Mouse (Mus musculus) CH12.LX (cell line): ENCODE measurements around the gene Tdrd9. TPM values are rescaled to one million over a fixed set of nuclear protein-coding genes. Genes with fewer than 3 reads are reported as not detected.

Experiments used
- DNase-seq: peaks from one replicate; pipeline ENCODE4 v3.0.0-alpha.2; 2013; ENCODE audit errors: extremely low read depth
- H3K27ac ChIP-seq: 2 replicates; pipeline ENCODE4 v1.5.1; 2012; ENCODE audit warnings: low read depth, mild to moderate bottlenecking, control low read depth, moderate library complexity; ENCODE audit not compliant: insufficient read depth
- H3K27me3 ChIP-seq: replicated peaks from 2 replicates; pipeline ENCODE3; 2012; ENCODE audit warnings: inconsistent platforms
- H3K36me3 ChIP-seq, 2 experiments: replicated peaks in 1 of 2; 2 replicates each; pipeline versions ENCODE3 to v1.6.1; 2012; ENCODE audit warnings: inconsistent platforms in 1 of 2, low read length in 1 of 2, mild to moderate bottlenecking in 1 of 2, mixed read lengths in 1 of 2, moderate library complexity in 1 of 2; ENCODE audit not compliant: control insufficient read depth in 1 of 2, insufficient read depth in 1 of 2
- H3K4me1 ChIP-seq, 2 experiments: 2 replicates each; pipeline ENCODE4 v1.6.1; 2012; ENCODE audit warnings: inconsistent platforms in 1 of 2, moderate library complexity in 1 of 2; ENCODE audit not compliant: insufficient read depth in 2 of 2, control insufficient read depth in 1 of 2
- H3K4me2 ChIP-seq: 2 replicates; pipeline ENCODE4 v1.6.1; 2012; ENCODE audit warnings: low read depth, mild to moderate bottlenecking, control low read depth; ENCODE audit not compliant: poor library complexity, insufficient read depth, severe bottlenecking
- H3K4me3 ChIP-seq, 3 experiments: fragments of 150-350 bp in 1 of 3; sonication (generic) in 1 of 3; replicated peaks in 1 of 3; 2 replicates each; pipeline versions ENCODE3 to v1.5.1; 2011 to 2012; ENCODE audit warnings: low read depth in 2 of 3, low read length in 2 of 3, mild to moderate bottlenecking in 2 of 3, moderate library complexity in 2 of 3, control low read depth in 1 of 3, improper control_type of control experiment in 1 of 3, inconsistent platforms in 1 of 3, mixed read lengths in 1 of 3; ENCODE audit not compliant: poor library complexity in 1 of 3
- H3K79me2 ChIP-seq: replicated peaks from 2 replicates; pipeline ENCODE4 v1.6.1; 2012; ENCODE audit warnings: mild to moderate bottlenecking, moderate library complexity; ENCODE audit not compliant: control insufficient read depth, poor library complexity, insufficient read depth, severe bottlenecking; ENCODE audit errors: extremely low read depth
- H3K9ac ChIP-seq: 2 replicates; pipeline ENCODE4 v1.6.1; 2012; ENCODE audit warnings: low read depth, mild to moderate bottlenecking, control low read depth, moderate library complexity; ENCODE audit not compliant: insufficient read depth
- H3K9me3 ChIP-seq: replicated peaks from 2 replicates; pipeline ENCODE3; 2012; ENCODE audit warnings: low read length, inconsistent platforms, mixed read lengths
- BHLHE40 ChIP-seq: IDR thresholded peaks from 2 replicates; pipeline ENCODE4 v1.6.1; 2011; ENCODE audit warnings: mild to moderate bottlenecking, low read depth, low read length, improper control_type of control experiment
- CHD1 ChIP-seq: IDR thresholded peaks from 2 replicates; pipeline ENCODE4 v1.6.1; 2012; ENCODE audit warnings: low read depth, low read length, improper control_type of control experiment, inconsistent platforms
- CHD2 ChIP-seq: IDR thresholded peaks from 2 replicates; pipeline ENCODE4 v1.6.1; 2011; ENCODE audit warnings: low read length, improper control_type of control experiment
- CTCF ChIP-seq, 2 experiments: IDR thresholded peaks in 1 of 2; conservative IDR thresholded peaks in 1 of 2; 2 replicates each; pipeline ENCODE4 v1.5.1; 2011 to 2012; ENCODE audit warnings: low read depth in 2 of 2, low read length in 2 of 2, improper control_type of control experiment in 1 of 2, inconsistent platforms in 1 of 2, mild to moderate bottlenecking in 1 of 2, moderate library complexity in 1 of 2
- E2F4 ChIP-seq: IDR thresholded peaks from 2 replicates; pipeline ENCODE4 v1.6.1; 2011; ENCODE audit warnings: low read depth, low read length, improper control_type of control experiment; ENCODE audit not compliant: insufficient replicate concordance
- ELF1 ChIP-seq: IDR thresholded peaks from 2 replicates; pipeline ENCODE4 v1.6.1; 2014; ENCODE audit warnings: low read depth, mild to moderate bottlenecking, inconsistent platforms, low read length, improper control_type of control experiment
- EP300 ChIP-seq: IDR thresholded peaks from 2 replicates; pipeline ENCODE4 v1.6.1; 2011; ENCODE audit warnings: low read length, improper control_type of control experiment
- ETS1 ChIP-seq: conservative IDR thresholded peaks from 2 replicates; pipeline ENCODE4 v1.6.1; 2012; ENCODE audit warnings: low read depth, mild to moderate bottlenecking, inconsistent platforms, low read length, improper control_type of control experiment, moderate library complexity
- GABPA ChIP-seq: IDR thresholded peaks from 2 replicates; pipeline ENCODE4 v1.6.1; 2012; ENCODE audit warnings: low read depth, low read length, improper control_type of control experiment, inconsistent platforms; ENCODE audit not compliant: insufficient replicate concordance
- HCFC1 ChIP-seq: IDR thresholded peaks from 2 replicates; pipeline ENCODE4 v1.6.1; 2012; ENCODE audit warnings: low read depth, mild to moderate bottlenecking, inconsistent platforms, low read length, improper control_type of control experiment
- IRF4 ChIP-seq: IDR thresholded peaks from 2 replicates; pipeline ENCODE4 v1.6.1; 2014; ENCODE audit warnings: low read depth, mild to moderate bottlenecking, inconsistent platforms, low read length, improper control_type of control experiment
- JUN ChIP-seq: IDR thresholded peaks from 2 replicates; pipeline ENCODE4 v1.6.1; 2011; ENCODE audit warnings: low read depth, mild to moderate bottlenecking, low read length, improper control_type of control experiment, moderate library complexity; ENCODE audit not compliant: insufficient read depth
- JUND ChIP-seq: conservative IDR thresholded peaks from 2 replicates; pipeline ENCODE4 v1.6.1; 2011; ENCODE audit warnings: low read depth, low read length, improper control_type of control experiment
- KAT2A ChIP-seq: IDR thresholded peaks from 2 replicates; pipeline ENCODE4 v1.6.1; 2012; ENCODE audit warnings: low read length, improper control_type of control experiment, inconsistent platforms; ENCODE audit not compliant: insufficient replicate concordance
- MAFK ChIP-seq: IDR thresholded peaks from 2 replicates; pipeline ENCODE4 v1.6.1; 2011; ENCODE audit warnings: low read length, improper control_type of control experiment; ENCODE audit not compliant: insufficient replicate concordance
- MAX ChIP-seq: IDR thresholded peaks from 2 replicates; pipeline ENCODE4 v1.6.1; 2011; ENCODE audit warnings: low read length, improper control_type of control experiment
- MAZ ChIP-seq: IDR thresholded peaks from 2 replicates; pipeline ENCODE4 v1.6.1; 2012; ENCODE audit warnings: low read depth, mild to moderate bottlenecking, inconsistent platforms, low read length, improper control_type of control experiment, moderate library complexity
- MEF2A ChIP-seq: IDR thresholded peaks from 2 replicates; pipeline ENCODE4 v1.6.1; 2014; ENCODE audit warnings: low read depth, mild to moderate bottlenecking, inconsistent platforms, low read length, improper control_type of control experiment, borderline replicate concordance
- MXI1 ChIP-seq: IDR thresholded peaks from 2 replicates; pipeline ENCODE4 v1.6.1; 2011; ENCODE audit warnings: mild to moderate bottlenecking, low read depth, low read length, improper control_type of control experiment
- MYC ChIP-seq: IDR thresholded peaks from 2 replicates; pipeline ENCODE4 v1.6.1; 2011; ENCODE audit warnings: low read depth, mild to moderate bottlenecking, improper control_type of control experiment, low read length
- NELFE ChIP-seq: IDR thresholded peaks from 2 replicates; pipeline ENCODE4 v1.6.1; 2011; ENCODE audit warnings: low read depth, low read length, improper control_type of control experiment
- NRF1 ChIP-seq: IDR thresholded peaks from 2 replicates; pipeline ENCODE4 v1.6.1; 2014; ENCODE audit warnings: low read depth, mild to moderate bottlenecking, inconsistent platforms, low read length, improper control_type of control experiment, moderate library complexity
- PAX5 ChIP-seq: IDR thresholded peaks from 2 replicates; pipeline ENCODE4 v1.6.1; 2012; ENCODE audit warnings: low read length, inconsistent platforms, mixed read lengths
- POLR2A ChIP-seq: IDR thresholded peaks from 2 replicates; pipeline ENCODE4 v1.6.1; 2011; ENCODE audit warnings: low read depth, mild to moderate bottlenecking, improper control_type of control experiment, low read length
- POLR2AphosphoS2 ChIP-seq: IDR thresholded peaks from 2 replicates; pipeline ENCODE4 v1.6.1; 2011; ENCODE audit warnings: low read depth, low read length, improper control_type of control experiment
- RAD21 ChIP-seq: IDR thresholded peaks from 2 replicates; pipeline ENCODE4 v1.6.1; 2011; ENCODE audit warnings: low read depth, mild to moderate bottlenecking, low read length, improper control_type of control experiment, moderate library complexity
- RCOR1 ChIP-seq: conservative IDR thresholded peaks from 2 replicates; pipeline ENCODE4 v1.6.1; 2012; ENCODE audit warnings: low read depth, mild to moderate bottlenecking, inconsistent platforms, low read length, improper control_type of control experiment
- SIN3A ChIP-seq: IDR thresholded peaks from 2 replicates; pipeline ENCODE4 v1.6.1; 2012; ENCODE audit warnings: low read length, improper control_type of control experiment, inconsistent platforms
- SMC3 ChIP-seq: IDR thresholded peaks from 2 replicates; pipeline ENCODE4 v1.6.1; 2011; ENCODE audit warnings: low read depth, low read length, improper control_type of control experiment
- TBP ChIP-seq: conservative IDR thresholded peaks from 2 replicates; pipeline ENCODE4 v1.6.1; 2011; ENCODE audit warnings: low read depth, low read length, improper control_type of control experiment
- TCF12 ChIP-seq: IDR thresholded peaks from 2 replicates; pipeline ENCODE4 v1.6.1; 2014; ENCODE audit warnings: low read depth, mild to moderate bottlenecking, inconsistent platforms, low read length, improper control_type of control experiment
- UBTF ChIP-seq: IDR thresholded peaks from 2 replicates; pipeline ENCODE4 v1.6.1; 2012; ENCODE audit warnings: low read depth, mild to moderate bottlenecking, inconsistent platforms, low read length, improper control_type of control experiment, moderate library complexity
- USF1 ChIP-seq: IDR thresholded peaks from 2 replicates; pipeline ENCODE4 v1.6.1; 2014; ENCODE audit warnings: low read depth, mild to moderate bottlenecking, inconsistent platforms, low read length, improper control_type of control experiment
- USF2 ChIP-seq: conservative IDR thresholded peaks from 2 replicates; pipeline ENCODE4 v1.6.1; 2011; ENCODE audit warnings: low read depth, low read length, improper control_type of control experiment
- ZC3H11A ChIP-seq: IDR thresholded peaks from 2 replicates; pipeline ENCODE4 v1.6.1; 2012; ENCODE audit warnings: low read depth, mild to moderate bottlenecking, inconsistent platforms, low read length, improper control_type of control experiment
- ZKSCAN1 ChIP-seq: IDR thresholded peaks from 2 replicates; pipeline ENCODE4 v1.6.1; 2012; ENCODE audit warnings: low read depth, inconsistent platforms, low read length, improper control_type of control experiment, borderline replicate concordance
- ZMIZ1 ChIP-seq: IDR thresholded peaks from 2 replicates; pipeline ENCODE4 v1.6.1; 2012; ENCODE audit warnings: low read depth, mild to moderate bottlenecking, inconsistent platforms, low read length, improper control_type of control experiment
- ZNF384 ChIP-seq: IDR thresholded peaks from 2 replicates; pipeline ENCODE4 v1.6.1; 2012; ENCODE audit warnings: low read depth, low read length, improper control_type of control experiment, inconsistent platforms
- dilution Hi-C: fragments of 300-500 bp; cut with MboI; formaldehyde crosslinking; loops from 2 replicates; pipeline ENCODE4 v1.14.3; 2020; ENCODE audit warnings: low sequenced_read_pairs; ENCODE audit not compliant: extremely low pct_unique_long_range_greater_than_20kb, extremely low pct_ligation_motif_present
- in situ Hi-C: fragments of 300-500 bp; cut with MboI; formaldehyde crosslinking; loops from 3 replicates; pipeline ENCODE4 v1.14.3; 2019; ENCODE audit warnings: low sequenced_read_pairs, low pct_ligation_motif_present, low pct_unique_long_range_greater_than_20kb, mixed read lengths
- polyA plus RNA-seq: library from polyadenylated mRNA; unstranded; fragments of >175 nt; gene quantifications from 2 replicates; pipeline ENCODE4 v1.2.1, GENCODE M21; 2012; ENCODE audit warnings: low read depth; ENCODE audit not compliant: insufficient read length
- total RNA-seq, 2 experiments: library from RNA; depleted of rRNA; stranded (reverse); fragments of 300-350 nt in 1 of 2; fragments of >200 nt in 1 of 2; gene quantifications; 2 replicates each; pipeline ENCODE4 v1.2.3; 2012 to 2014

The Tdrd9 gene
- total and polyA plus RNA-seq, 3 experiments: not detected

DNA sequence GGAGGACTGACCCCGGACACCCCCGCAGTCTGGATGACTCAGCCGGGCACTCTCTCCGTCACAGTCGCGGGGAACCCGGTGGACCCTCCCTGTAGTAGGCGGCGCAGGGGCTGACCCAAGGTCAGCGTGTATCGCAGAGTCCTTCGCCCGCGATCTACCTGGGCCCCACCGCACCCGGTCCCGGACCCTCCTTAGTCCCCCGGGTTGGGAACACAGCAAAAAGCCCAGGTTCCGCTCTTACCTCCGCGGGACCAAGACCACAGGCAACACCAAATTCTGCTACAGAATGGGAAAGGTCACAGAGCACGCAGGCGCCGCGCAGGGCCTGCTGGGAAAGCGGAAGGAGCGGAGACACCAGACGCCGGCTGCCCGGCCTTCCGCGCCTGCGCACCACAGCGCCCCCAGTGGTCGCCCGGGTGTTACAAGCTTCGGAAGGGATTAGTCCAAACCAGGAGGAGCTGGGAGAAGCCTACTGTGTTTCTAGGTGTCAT, 4.6 kb upstream of the Tdrd9 start, which contains the start of gene Atp5mpl:
Gene Atp5mpl (minus strand): TSS at position 295 of the 491 bp plus-strand sequence.
- TF ChIP-seq ZMIZ1 (peak; percentile 58; the same call in 1 of the 2 replicates), MEF2A (0 out of 2 replicates have a peak, but pooled peaks have one; percentile 63), SIN3A (peak; percentile 75), NELFE (peak; percentile 94), ELF1 (peak; percentile 98), MAFK (no peak), PAX5 (no peak), CTCF (conservative IDR thresholded peaks at IDR 0.05 in 1 of 2, IDR thresholded peaks at IDR 0.05 in 1 of 2; ENCODE audit: low read depth in 2 of 2, low read length in 2 of 2) (peak; percentile 78 to 91), MXI1 (peak; percentile 77), CHD1 (no peak), JUN (no peak), UBTF (no peak), BHLHE40 (no peak), CHD2 (no peak), HCFC1 (peak; percentile 90), SMC3 (no peak), E2F4 (no peak), GABPA (no peak; the same call in 1 of the 2 replicates), POLR2AphosphoS2 (peak; percentile 73; the same call in 1 of the 2 replicates), USF2 (no peak), ZC3H11A (no peak), ZNF384 (no peak), RAD21 (no peak), MAX (no peak; the same call in 1 of the 2 replicates), TBP (peak; percentile 59; the same call in 1 of the 2 replicates), ETS1 (no peak), ZKSCAN1 (no peak), MAZ (no peak), RCOR1 (no peak), POLR2A (peak; percentile 95), MYC (peak; percentile 70), JUND (no peak), KAT2A (peak; percentile 84; the same call in 1 of the 2 replicates), EP300 (no peak), USF1 (no peak), IRF4 (peak; percentile 63; the same call in 1 of the 2 replicates), NRF1 (peak; percentile 94), TCF12 (peak; percentile 94)
- dilution Hi-C loops (no loop called here), in situ Hi-C loops (no loop called here)
- H3K27ac ChIP-seq: no peak within 1 kb of the TSS
- peak; percentile 90 for DNase-seq
- no peaks in the 10 kb centered on the region for H3K9me3 ChIP-seq
- H3K9ac ChIP-seq: peak within 1 kb of the TSS; percentile 98
- H3K36me3 ChIP-seq: peaks cover 12 to 39% of the 10 kb centered on the region in 2 experiments
- peaks cover 8 to 33% of the 10 kb centered on the region in 2 experiments for H3K4me1 ChIP-seq
- peak within 1 kb of the TSS; percentile 82 for H3K4me2 ChIP-seq
- peaks cover 3% of the 10 kb centered on the region for H3K27me3 ChIP-seq
- H3K79me2 ChIP-seq: peaks cover 27% of the 10 kb centered on the region
- H3K4me3 ChIP-seq: peak within 1 kb of the TSS; percentile 94 to 96 (median 96)
